Mouse (Mus musculus): ENCODE results near the gene Pigz. TPM values are rescaled to one million over a fixed set of nuclear protein-coding genes. Genes with fewer than 3 reads are reported as not detected.
"Not testable (repeated sequence)": the region's sequence is repeated elsewhere in the genome, so short reads cannot be mapped to it uniquely, and the experiment has no call there.

Pigz gene
- total RNA-seq, 2 experiments from 2014 or later, result 1.7 to 3.3 TPM

GRCm38 (mm10) chr16:31926547-31927182 lies 7.0 kb upstream of the Pigz start:
- intact Hi-C loops (cut with DNase I), result no loop called here

GRCm38 (mm10) chr16:31927412-31927811 lies 6.2 kb upstream of the Pigz start:
- intact Hi-C loops (cut with DNase I), result no loop called here
- DNase-seq (ENCODE audit: low spot score), result no peak

More at GRCm38 (mm10) chr16:31926547-31927182, 7.0 kb upstream of the Pigz start:
- no peak for DNase-seq (ENCODE audit: low spot score)

DNA sequence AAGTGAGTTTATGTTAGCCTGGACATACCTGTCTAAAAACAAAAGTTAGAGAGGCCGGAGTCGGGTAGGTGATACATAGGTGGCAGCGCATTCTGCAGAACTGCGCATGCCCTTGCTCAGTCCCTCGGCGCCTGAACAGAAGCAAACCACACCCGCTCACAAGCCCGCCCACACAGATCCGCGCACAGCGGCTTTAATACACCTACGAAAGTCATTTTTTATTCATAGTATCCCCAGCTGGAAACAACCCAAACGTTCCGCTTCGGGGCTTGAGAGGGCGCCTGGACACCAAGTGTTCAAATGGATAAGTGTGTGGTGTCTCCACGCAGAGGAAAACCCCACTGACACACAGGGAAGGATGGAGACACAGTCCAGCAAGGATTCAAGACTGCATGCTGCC lies 2.3 kb upstream of the Pigz start:
- intact Hi-C loops (cut with DNase I), result no loop called here
- DNase-seq (ENCODE audit: low spot score), result no peak

DNA sequence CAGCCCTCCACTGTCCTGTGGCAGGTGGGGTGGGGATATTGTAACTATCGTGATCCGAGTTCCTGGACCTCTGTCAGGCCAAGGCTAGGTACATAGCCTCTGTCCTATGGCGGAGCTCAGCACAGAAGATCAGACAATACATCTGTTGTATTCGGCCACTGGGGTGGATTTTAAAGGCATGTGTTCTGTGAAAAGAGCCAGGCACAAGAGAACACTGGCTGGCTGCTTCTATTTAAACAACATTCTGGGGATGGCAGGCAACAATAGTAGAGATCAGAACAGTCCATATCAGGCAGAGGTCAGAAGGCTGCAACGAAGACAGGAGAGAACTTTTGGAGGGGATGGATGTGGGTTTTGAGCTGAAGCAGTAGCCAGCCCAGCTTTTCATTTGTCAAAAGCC lies 1.4 kb upstream of the Pigz start:
- intact Hi-C loops (cut with DNase I), result no loop called here
- no peak for DNase-seq (ENCODE audit: low spot score)

DNA sequence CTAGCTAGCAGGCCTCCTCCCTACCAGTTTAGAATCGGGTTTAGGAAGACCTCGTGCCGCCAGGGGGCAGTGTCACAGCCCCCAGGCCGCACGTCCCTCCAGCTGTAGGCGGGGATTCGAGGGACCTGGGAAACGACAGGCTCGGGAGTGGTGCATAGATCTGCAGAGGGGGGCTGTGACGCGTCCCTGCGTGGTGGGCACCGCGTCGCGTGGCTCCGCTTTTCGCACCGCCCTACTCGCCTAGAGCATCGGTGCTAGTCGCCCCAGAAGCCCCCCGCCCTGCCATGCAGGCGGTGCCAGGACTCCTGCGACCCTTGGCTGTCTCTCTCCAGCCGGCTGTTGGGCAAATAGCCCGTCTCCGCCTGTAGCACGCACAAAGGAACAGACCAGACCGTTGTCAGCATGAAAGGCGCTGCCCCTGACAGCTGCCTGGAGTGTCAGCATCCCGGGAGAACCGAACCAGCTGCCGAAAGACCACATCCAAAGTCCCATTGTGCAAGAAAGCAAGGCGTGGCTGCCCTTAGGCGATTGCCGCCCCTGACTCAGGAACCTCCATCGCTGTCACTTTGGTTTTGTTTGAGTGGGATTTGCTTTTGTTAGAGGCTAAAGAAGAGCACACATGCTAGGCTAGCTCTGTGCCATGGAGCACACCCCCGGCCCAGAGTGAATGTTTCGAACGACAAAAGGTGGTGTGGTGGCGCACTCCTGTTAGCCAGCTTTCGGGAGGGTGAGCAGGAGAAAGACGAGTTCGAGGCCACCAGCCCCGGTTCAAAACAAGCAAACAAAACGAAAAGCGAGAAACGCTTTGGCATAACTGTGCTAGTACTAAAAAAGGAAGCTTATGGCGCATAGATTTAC lies 582 bp upstream of the Pigz start:
- DNase-seq (ENCODE audit: low spot score), result peak; percentile 85

GRCm38 (mm10) chr16:31934550-31935010 lies 929 bp downstream of the Pigz start:
- intact Hi-C loops (cut with DNase I), result no loop called here
- no peak for DNase-seq (ENCODE audit: low spot score)

More for the DNA sequence above, 582 bp upstream of the Pigz start:
- intact Hi-C loops (cut with DNase I), result no loop called here

DNA sequence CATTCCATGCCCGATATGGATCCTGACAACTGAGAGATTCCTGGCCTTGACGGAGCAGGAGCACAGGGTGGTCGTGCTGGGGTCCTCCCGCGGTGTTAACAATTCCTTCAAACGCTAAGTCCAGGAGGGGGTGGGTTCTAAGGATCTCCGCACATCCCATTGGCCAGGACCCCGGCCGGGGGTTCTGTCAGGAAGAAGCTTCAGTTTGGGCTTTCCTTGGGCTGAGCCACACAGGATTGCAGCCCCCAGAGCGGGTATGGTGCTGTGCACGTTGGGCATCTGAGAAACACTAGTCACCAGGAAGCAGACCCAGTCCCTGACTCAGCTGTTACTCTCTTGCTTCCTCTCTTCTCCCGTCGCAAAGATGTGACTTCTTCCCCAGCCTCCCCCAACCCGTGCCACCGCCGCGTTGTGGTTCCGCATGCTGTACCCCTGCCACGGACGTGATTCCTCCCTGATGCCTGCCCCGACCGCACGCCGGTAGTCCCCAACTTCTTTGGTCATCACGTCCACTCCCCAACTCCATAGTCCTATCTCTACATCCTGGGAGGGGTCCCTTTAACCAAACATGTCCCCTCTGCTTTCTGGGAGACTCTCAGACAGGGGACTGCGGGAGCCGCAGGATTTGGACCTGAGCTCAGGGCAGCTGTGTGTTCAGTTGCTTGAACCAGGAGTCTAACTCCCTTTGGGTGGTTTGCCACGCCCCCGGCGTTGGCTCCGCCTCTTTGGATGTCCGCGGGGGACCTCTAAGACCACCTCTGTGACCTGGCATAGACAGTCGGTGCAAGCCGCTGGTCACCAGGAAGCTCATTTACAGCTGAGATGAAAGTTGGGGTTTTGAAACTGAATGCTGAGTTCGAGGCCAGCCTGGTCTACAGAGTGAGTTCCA lies 1.7 kb downstream of the Pigz start:
- intact Hi-C loops (cut with DNase I), result no loop called here
- DNase-seq (ENCODE audit: low spot score), result no peak

DNA sequence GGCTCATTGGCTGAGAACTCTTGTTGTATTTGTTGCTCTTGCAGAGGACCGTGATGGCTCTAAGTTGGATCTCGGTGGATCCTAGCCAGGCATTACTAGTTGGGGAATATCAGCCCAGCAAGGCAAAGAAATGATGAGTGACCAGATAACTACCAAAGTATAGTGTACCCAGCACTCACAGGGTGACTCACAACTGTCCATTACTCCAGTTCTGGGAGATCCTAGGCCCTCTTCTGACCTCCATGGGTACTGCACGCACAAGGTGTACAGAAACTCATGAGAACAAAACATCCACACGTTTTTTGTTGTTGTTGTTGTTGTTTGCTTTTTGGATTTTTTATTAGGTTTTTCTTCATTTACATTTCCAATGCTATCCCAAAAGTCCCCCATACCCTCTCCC lies 2.9 kb downstream of the Pigz start:
- DNase-seq (ENCODE audit: low spot score), result no peak
- intact Hi-C loops (cut with DNase I), result no loop called here

DNA sequence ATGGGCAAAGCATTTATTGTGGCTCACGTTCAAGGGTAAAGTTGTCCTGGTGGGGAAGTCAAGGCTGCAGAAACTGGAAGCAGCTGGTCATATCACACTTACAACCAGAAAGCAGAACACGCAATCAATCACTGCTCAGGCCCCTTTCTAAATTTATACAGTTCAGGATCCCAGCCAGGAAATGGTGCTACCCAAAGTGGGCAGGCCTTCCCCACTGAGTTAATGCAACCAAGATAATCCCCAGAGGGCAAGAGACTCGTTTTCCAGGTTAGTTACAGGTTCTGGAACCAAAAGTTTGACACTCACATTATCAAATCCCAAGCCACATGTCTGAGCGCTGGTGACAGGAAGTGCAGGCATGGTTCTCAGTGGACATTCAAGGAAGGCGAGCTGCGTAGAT lies 5.2 kb downstream of the Pigz start:
- DNase-seq (ENCODE audit: low spot score), result no peak
- intact Hi-C loops (cut with DNase I), result no loop called here

DNA sequence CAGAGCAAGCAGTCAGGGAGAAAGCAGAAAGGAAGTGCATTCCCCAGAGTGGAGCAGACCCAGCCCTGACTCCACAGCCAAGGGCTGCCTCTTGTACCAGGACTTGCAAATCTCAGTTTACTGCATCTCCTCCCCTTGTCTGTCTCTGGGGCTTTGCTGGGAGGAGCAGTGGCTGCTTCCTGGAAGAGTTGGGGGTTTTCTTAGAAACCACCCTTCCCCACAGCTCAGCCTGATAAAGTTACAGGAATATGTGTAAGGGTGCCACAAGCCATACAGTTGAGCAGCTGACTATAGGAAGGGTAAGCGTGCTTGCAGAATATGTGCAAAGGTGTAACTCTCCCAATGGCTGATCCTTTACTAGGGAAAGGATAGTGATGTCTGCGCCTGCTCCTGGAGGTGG lies 6.9 kb downstream of the Pigz start:
- intact Hi-C loops (cut with DNase I), result no loop called here
- DNase-seq (ENCODE audit: low spot score), result no peak

DNA sequence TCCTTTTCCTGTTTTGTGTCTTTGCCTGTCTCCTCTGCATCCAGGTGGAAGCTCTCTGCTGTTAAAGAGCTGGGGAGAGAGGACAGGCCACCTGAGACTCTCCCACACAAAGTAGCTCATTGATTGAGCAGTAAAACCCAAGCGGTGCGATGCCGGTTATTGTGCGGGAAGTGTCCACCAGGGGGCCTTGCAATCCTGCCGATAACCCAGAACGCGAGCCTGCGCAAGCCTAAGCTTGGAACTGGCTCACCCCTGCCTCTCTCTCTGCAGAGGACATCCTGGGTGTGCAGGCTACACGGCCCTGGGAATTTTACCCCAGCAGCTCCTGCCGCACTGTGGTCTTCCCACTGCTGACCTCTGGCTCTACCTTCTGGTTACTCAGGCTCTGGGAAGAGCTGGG lies 10.3 kb downstream of the Pigz start:
- intact Hi-C loops (cut with DNase I), result no loop called here
- DNase-seq (ENCODE audit: low spot score), result no peak

GRCm38 (mm10) chr16:31944698-31945255 lies 11.1 kb downstream of the Pigz start:
- intact Hi-C loops (cut with DNase I), result loop anchor here (5.0 kb wide), 1 partner anchor 303 kb away; the partner anchor contains the start of genes Fbxo45 and Wdr53
- DNase-seq (ENCODE audit: low spot score), result no peak

DNA sequence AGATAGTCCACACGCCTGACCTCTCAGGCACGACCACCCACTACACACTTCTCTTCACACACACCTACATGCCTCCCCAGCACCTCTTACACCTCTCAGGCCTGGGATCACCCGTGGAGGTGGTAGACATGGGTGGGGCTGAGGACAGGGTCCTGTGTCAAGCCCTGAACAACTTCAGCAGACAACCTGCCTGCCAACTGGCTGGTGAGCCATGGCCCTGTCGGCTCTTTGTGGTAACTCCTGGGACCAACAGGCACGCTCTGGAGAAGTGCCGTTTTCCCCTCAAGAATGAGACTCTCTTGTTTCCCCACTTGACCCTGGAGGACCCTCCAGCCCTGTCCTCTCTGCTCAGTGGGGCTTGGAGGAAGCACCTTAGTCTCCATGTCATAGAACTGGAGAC lies 11.7 kb downstream of the Pigz start:
- DNase-seq (ENCODE audit: low spot score), result no peak
- intact Hi-C loops (cut with DNase I), result loop anchor here (5.0 kb wide), 1 partner anchor 302 kb away; the partner anchor contains the start of genes Fbxo45 and Wdr53

DNA sequence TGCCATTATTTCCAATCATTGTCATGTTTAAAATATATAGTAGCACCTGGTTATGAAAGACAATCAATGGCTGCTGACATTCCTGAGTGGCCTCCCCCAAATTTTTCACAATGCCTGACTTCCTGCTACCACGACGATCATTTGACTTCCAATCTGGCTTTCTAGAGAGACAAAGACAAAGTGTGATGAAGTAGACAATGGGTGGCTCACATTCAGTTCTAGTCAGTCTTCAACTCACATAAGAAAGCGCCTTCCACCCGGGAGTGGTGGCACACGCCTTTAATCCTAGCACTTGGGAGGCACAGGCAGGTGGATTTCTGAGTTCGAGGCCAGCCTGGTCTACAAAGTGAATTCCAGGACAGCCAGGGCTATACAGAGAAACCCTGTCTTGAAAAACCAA lies 12.3 kb downstream of the Pigz start:
- intact Hi-C loops (cut with DNase I), result loop anchor here (5.0 kb wide), 1 partner anchor 301 kb away; the partner anchor contains the start of genes Fbxo45 and Wdr53
- DNase-seq (ENCODE audit: low spot score), result not testable (repeated sequence)

DNA sequence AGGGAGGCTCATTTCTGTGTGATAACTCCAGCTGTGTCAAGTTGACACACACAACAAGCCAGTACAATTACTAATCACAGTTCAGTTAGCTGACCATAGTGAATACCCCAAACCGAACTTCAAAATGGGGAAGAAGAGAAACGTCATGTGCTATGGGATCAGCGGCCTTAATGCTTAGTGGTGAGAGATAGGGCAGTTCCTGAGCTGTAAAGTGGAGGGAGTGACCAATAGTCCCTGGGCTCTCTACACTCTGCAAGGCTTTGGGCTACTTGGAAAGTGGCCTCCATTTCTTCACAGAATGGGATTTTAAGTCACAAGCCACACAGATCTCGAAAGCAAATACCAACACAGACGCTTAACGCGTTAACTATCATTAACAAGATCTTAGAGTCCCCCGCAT lies 13.7 kb downstream of the Pigz start:
- DNase-seq (ENCODE audit: low spot score), result no peak
- intact Hi-C loops (cut with DNase I), result loop anchor here (5.0 kb wide), 1 partner anchor 300 kb away; the partner anchor contains the start of genes Fbxo45 and Wdr53

DNA sequence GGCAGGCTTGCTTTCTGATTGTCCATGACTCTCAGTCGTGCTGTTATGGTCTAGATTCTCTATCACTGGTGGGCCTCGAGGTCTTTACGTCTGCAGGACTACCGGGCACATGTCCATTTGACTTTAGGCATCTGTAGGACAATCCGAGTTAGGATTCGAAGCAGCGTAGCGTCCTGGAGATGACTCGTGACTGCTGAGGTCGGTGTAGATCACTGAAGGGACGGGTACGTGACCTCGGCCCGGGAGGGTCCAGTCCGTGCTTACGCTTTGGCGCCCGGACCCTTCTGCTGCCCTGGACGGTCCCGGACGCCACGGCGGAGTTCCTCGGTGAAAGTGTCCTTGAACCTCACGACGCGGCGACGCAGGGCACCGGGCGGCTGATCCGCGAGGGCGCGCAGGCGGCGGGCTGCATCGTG lies 14.3 kb downstream of the Pigz start:
- DNase-seq (ENCODE audit: low spot score), result no peak
- intact Hi-C loops (cut with DNase I), result loop anchor here (1.0 to 5.0 kb wide), 2 partner anchors 55 to 299 kb away; partner anchors contain the start of genes Fbxo45, Senp5 and Wdr53

- peak; percentile 88 for DNase-seq (ENCODE audit: low spot score)
- intact Hi-C loops (cut with DNase I), result loop anchor here (1.0 to 5.0 kb wide), 2 partner anchors 55 to 299 kb away; partner anchors contain the start of genes Fbxo45, Senp5 and Wdr53
Measured at GRCm38 (mm10) chr16:31948345-31948774, 14.7 kb downstream of the Pigz start, which contains the start of the genes 0610012G03Rik and Ncbp2. Gene 0610012G03Rik, minus strand, starts transcription at chr16:31948494. Gene Ncbp2, plus strand, starts transcription at chr16:31948513.

- no peak for DNase-seq (ENCODE audit: low spot score)
- intact Hi-C loops (cut with DNase I), result no loop called here
Measured at GRCm38 (mm10) chr16:31963224-31963623, 29.6 kb downstream of the Pigz start.

DNA sequence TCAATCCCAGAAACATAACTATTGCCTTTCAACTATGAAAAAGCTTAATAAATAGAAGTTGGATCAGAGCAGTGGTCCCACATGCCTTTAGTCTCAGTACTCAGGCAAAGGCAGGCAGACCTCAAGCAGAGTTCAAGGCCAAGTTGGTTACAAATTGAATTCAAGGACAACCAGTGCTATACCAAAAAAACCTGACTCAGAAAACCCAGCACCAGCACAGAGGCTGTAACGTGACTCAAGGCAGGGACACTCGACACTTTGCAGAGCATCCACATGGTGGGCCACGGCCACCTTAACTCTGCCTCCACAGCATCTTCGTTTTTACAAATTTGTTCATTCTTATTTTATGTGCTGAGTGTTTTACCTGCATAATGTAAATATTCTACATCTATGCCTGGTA lies 41.6 kb downstream of the Pigz start:
- intact Hi-C loops (cut with DNase I), result no loop called here
- DNase-seq (ENCODE audit: low spot score), result no peak

All from heart, postnatal 25 days (tissue).